ENCODE assay signal across 11 mouse cellular contexts in the genomic region with DNA sequence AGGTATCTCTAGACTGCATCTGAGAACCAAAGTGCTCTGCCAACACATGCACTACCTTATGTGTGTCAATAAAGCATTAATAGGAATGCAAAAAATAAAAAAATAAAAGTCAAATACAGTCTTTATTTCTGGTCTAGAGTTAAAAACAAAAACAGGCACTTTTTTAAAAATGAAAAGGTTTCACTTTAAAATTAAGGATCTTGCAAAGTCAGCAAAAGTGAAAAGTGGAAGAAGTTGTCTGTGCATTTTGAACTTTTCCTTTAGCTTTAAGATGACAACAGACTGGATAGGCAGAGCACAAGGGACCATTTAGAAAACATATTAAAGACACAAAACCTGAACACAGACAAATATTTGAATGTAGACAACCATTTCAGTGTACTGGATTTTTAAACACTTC. TPM values are rescaled to one million over a fixed set of nuclear protein-coding genes. Genes with fewer than 3 reads are reported as not detected.
A peak's percentile ranks its signal among the peaks of the same experiment; 100 is the strongest.
DNase-seq lines count a peak whose midpoint lies in the region; ATAC-seq and TF ChIP-seq lines count a peak whose summit lies in the region.
"Had no signal": no experiment of that assay in that cellular context is flagged by ENCODE, and none has a peak within 500 bp of the region (broad histone marks: within the 10 kb centered on the region; RNA-seq: fewer than 3 reads in every experiment).

No protein-coding gene starts in this region.

- no peak for TF ChIP-seq EP300 in liver, embryonic 14.5 days (IDR thresholded peaks at IDR 0.05; ENCODE audit: low read depth)

- no peak for ATAC-seq in lung, embryonic 15.5 days (ENCODE audit: borderline replicate concordance, extremely low read depth, low FRiP score, low TSS enrichment)
- no peak for ATAC-seq in hindbrain, embryonic 12.5 days (ENCODE audit: low FRiP score)
- ATAC-seq in liver, embryonic 14.5 days (ENCODE audit: insufficient read depth), result no peak
- ATAC-seq in stomach, embryonic 15.5 days (ENCODE audit: insufficient read depth, low FRiP score, low read depth), result no peak
- ATAC-seq: Patski had no signal

- H3K9ac ChIP-seq in lung, embryonic 15.5 days, result no peak overlapping the region
- no peak overlapping the region; the same call in 1 of the 2 replicates for H3K9ac ChIP-seq in hindbrain, embryonic 12.5 days
- no peak overlapping the region for H3K9ac ChIP-seq in liver, embryonic 14.5 days (replicated peaks)
- H3K9ac ChIP-seq in stomach, embryonic 15.5 days, result no peak overlapping the region

- H3K9me3 ChIP-seq in lung, embryonic 15.5 days, result no peaks in the 10 kb centered on the region
- no peaks in the 10 kb centered on the region for H3K9me3 ChIP-seq in hindbrain, embryonic 12.5 days (replicated peaks)
- no peaks in the 10 kb centered on the region for H3K9me3 ChIP-seq in liver, embryonic 14.5 days (ENCODE audit: control insufficient read depth, low read length)
- no peaks in the 10 kb centered on the region for H3K9me3 ChIP-seq in stomach, embryonic 15.5 days

- peak overlapping the region; percentile 35 for H3K4me2 ChIP-seq in lung, embryonic 15.5 days
- peak overlapping the region; percentile 70 for H3K4me2 ChIP-seq in hindbrain, embryonic 12.5 days (replicated peaks)
- H3K4me2 ChIP-seq in liver, embryonic 14.5 days (ENCODE audit: low read depth), result peak overlapping the region; percentile 81
- H3K4me2 ChIP-seq in stomach, embryonic 15.5 days, result peak overlapping the region; percentile 25; the same call in 1 of the 2 replicates

- H3K27me3 ChIP-seq in lung, embryonic 15.5 days, result no peaks in the 10 kb centered on the region
- no peaks in the 10 kb centered on the region for H3K27me3 ChIP-seq in hindbrain, embryonic 12.5 days
- no peaks in the 10 kb centered on the region for H3K27me3 ChIP-seq in liver, embryonic 14.5 days (ENCODE audit: control insufficient read depth, insufficient read depth, low read length)
- H3K27me3 ChIP-seq in stomach, embryonic 15.5 days (replicated peaks), result no peaks in the 10 kb centered on the region
- H3K27me3 ChIP-seq: Patski had no signal

- peak overlapping the region; percentile 7; the same call in 1 of the 2 replicates for H3K4me3 ChIP-seq in lung, embryonic 15.5 days
- H3K4me3 ChIP-seq in lung, adult 2 months (replicated peaks; ENCODE audit: extremely low read depth, low read depth, low read length), result no peak overlapping the region
- no peak overlapping the region; the same call in 1 of the 2 replicates for H3K4me3 ChIP-seq in hindbrain, embryonic 12.5 days
- H3K4me3 ChIP-seq in liver, embryonic 14.5 days (ENCODE audit: insufficient read depth in 1 of 2, low read depth in 2 of 2, low read length in 2 of 2), result peak overlapping the region in 1 of 2 experiments; percentile 78; a peak in 2 of 4 replicates
- H3K4me3 ChIP-seq in stomach, embryonic 15.5 days (replicated peaks), result no peak overlapping the region

- no peak for TF ChIP-seq POLR2A in lung, adult 2 months (IDR thresholded peaks at IDR 0.05; ENCODE audit: borderline replicate concordance, extremely low read depth, low read depth, low read length)

- peaks cover 18% of the 10 kb centered on the region for H3K4me1 ChIP-seq in lung, embryonic 15.5 days
- peaks cover 3% of the 10 kb centered on the region for H3K4me1 ChIP-seq in lung, adult 2 months (ENCODE audit: control insufficient read depth, insufficient read depth, low read length)
- H3K4me1 ChIP-seq in hindbrain, embryonic 12.5 days, result peaks cover 12% of the 10 kb centered on the region
- peaks cover 3 to 11% of the 10 kb centered on the region in 2 experiments for H3K4me1 ChIP-seq in liver, embryonic 14.5 days (replicated peaks; ENCODE audit: control insufficient read depth in 2 of 2, insufficient read depth in 2 of 2, low read length in 1 of 2)
- H3K4me1 ChIP-seq in stomach, embryonic 15.5 days, result 0 out of 2 replicates have a peak, but pooled peaks cover 4% of the 10 kb centered on the region

- no peak for DNase-seq in lung, adult 2 months
- DNase-seq in liver, embryonic 14.5 days (ENCODE audit: low read depth in 3 of 3, low spot score in 3 of 3), result no peak
- no peak for DNase-seq in spleen, postnatal 36 days (ENCODE audit: low spot score in 2 of 2)
- no peak for DNase-seq in cerebellum, adult 8-10 months
- DNase-seq: kidney, adult 2 months; lung, postnatal 10 days; thymus, postnatal 36 days had no signal

- TF ChIP-seq CTCF in lung, adult 2 months (IDR thresholded peaks at IDR 0.05; ENCODE audit: insufficient read depth, low read length), result no peak
- no peak for TF ChIP-seq CTCF in liver, embryonic 14.5 days (IDR thresholded peaks at IDR 0.05; ENCODE audit: low read depth)

- no peak overlapping the region for H3K27ac ChIP-seq in lung, embryonic 15.5 days
- H3K27ac ChIP-seq in hindbrain, embryonic 12.5 days, result no peak overlapping the region
- H3K27ac ChIP-seq in liver, embryonic 14.5 days, result no peak overlapping the region
- H3K27ac ChIP-seq in stomach, embryonic 15.5 days, result no peak overlapping the region

- H3K36me3 ChIP-seq in lung, embryonic 15.5 days, result no peaks in the 10 kb centered on the region
- peaks cover 3% of the 10 kb centered on the region; the same call in 1 of the 2 replicates for H3K36me3 ChIP-seq in hindbrain, embryonic 12.5 days
- no peaks in the 10 kb centered on the region for H3K36me3 ChIP-seq in liver, embryonic 14.5 days (replicated peaks; ENCODE audit: control insufficient read depth, insufficient read depth, low read depth)
- H3K36me3 ChIP-seq in stomach, embryonic 15.5 days, result no peaks in the 10 kb centered on the region

RNA-seq across cellular contexts. Expression of gene Cnot2, which starts 1.8 kb away (rescaled TPM):
- 103 and 104 TPM in 2 replicates for polyA plus RNA-seq in lung, embryonic 15.5 days (2015; fragmentation: Nextera tagmentation; extraction: Ambion mirVana)
- polyA plus RNA-seq in lung, adult 2 months (2012; rRNA removed), result 18.6 and 30.9 TPM in 2 replicates
- polyA plus RNA-seq in hindbrain, embryonic 12.5 days (2016; fragmentation: Nextera tagmentation; extraction: Ambion mirVana), result 114 and 130 TPM in 2 replicates
- polyA plus RNA-seq in liver, embryonic 14.5 days (2012; rRNA removed), result 15.8 and 23.2 TPM in 2 replicates
- 38.0 and 39.9 TPM in 2 replicates for polyA plus RNA-seq in liver, embryonic 14.5 days (2014; fragmentation: Nextera tagmentation; extraction: Ambion mirVana)
- 76.5 and 87.8 TPM in 2 replicates for polyA plus RNA-seq in stomach, embryonic 15.5 days (2015; fragmentation: Nextera tagmentation; extraction: Ambion mirVana)

Comparison
In these comparisons a context has a peak if more than half of its experiments do, and no peak if none do; other contexts are left out.
1. H3K4me2 ChIP-seq: peak in every context shown above with its lines; median percentile 81 in liver, embryonic 14.5 days; 70 in hindbrain, embryonic 12.5 days; 35 in lung, embryonic 15.5 days; 25 in stomach, embryonic 15.5 days.